Mouse (Mus musculus): ENCODE data around the gene E030018B13Rik.

The E030018B13Rik gene

GRCm38 (mm10) chr7:63918771-63919768 is 2.4 kb downstream of the E030018B13Rik start:
- no peak for DNase-seq

GRCm38 (mm10) chr7:63921909-63922562 is 5.4 kb downstream of the E030018B13Rik start:
- DNase-seq: no peak

- DNase-seq: no peak
Observed at GRCm38 (mm10) chr7:63922571-63922970, 5.9 kb downstream of the E030018B13Rik start.

- no peak for DNase-seq
Observed at GRCm38 (mm10) chr7:63922975-63923374, 6.3 kb downstream of the E030018B13Rik start.

DNA sequence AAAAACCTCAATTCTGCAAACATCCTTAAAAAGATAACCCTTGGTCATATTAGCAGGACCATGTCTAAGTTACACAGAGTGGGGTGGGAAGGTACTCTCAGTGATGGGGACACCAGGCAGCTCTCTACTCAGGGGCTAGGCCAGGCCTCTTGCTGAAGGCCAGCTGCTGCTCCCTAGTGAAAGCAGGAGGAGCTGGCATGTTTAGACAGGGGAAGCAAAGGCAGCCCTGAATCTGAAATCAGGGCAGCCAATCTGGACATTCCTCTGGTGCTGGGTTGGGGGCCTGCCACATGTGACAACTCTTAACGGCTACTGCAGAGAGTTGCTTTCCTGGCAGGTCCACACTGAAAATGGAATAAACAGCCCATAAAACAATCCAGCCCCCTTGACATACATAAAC is 7.5 kb downstream of the E030018B13Rik start:
- DNase-seq: no peak

- DNase-seq: peak; percentile 73
Observed at GRCm38 (mm10) chr7:63924747-63925412, 8.2 kb downstream of the E030018B13Rik start.

DNA sequence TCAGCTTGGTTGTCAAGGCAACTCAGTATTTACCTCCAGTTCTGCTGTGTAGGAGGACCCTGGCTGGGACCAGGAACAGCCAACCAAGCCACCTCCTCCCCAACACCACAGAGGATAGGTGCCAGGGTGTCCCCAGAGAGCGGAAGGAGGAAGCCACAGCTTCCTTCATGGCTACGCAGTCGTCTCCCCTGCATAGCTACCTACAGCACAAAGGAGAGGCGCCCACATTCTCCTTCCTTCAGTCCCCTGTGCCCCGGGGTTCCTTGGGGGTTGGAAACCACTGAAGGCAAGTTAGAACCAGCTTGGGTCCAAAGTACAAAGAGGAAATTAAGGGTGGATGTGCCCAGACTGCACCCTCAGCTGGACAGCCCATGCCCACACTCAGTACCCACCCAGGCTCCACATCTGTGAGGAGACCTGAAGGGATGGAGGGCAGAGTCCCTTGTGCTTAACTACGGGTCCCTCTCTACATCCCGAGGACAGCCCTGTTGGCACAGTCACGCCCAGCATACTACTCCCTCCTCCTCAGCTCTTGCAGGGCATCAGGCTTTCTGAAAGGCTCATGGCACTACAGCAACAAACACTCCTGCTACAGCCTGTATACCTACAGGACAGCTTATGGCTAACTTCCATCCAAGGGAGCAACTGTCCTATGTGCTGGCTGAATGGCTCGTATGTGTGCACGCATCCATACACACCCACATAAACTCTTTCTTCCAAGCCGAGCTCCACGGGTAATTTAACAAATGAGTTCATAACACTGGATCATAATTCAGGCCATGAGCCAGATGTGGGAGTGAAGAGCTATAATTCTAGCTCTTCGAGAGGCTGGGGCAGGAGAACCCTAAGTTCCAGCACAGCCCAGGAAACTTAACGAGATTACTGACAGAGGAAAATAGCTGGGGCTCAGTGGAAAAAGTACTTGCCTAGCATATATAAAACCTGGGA is 9.0 kb downstream of the E030018B13Rik start:
- DNase-seq: no peak

DNA sequence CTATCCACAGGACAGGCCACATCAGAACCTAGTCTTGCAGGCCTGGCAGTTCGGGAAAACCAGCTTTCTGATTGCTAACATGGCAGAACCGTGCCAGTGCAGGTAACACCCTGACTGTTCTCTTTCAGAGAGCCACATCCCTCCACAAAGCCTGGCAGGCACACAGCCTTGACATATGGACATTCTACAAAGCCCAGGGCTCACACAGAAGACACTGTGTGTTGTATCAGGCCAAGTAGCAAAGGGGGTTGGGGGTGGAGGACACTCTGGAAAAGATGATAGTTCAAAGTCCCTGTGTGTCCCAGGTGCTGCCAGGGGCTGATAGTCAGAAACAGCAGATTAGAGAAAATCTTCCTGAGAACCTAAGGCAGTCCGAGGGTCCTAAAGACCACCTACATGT is 9.8 kb downstream of the E030018B13Rik start:
- DNase-seq: no peak

DNA sequence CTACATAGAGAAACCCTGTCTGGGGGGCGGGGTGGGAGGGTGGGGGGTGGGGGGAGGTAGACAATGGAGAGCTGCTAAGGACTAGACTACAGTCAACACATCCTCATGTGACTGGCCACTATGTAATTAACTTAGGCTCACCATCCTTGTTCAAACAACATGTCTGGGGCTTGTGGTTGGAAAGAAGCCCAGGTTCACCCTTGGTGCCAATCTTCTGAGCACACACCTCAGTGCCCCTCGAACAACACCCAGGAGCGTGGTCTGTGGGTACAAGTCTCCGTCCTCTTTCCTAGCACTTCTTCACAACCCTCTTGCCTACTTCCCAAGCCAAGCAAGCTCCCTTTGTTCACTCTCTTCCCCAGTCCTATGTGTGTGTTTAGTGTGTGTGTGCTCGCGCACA is 10.5 kb downstream of the E030018B13Rik start:
- no peak for DNase-seq

DNA sequence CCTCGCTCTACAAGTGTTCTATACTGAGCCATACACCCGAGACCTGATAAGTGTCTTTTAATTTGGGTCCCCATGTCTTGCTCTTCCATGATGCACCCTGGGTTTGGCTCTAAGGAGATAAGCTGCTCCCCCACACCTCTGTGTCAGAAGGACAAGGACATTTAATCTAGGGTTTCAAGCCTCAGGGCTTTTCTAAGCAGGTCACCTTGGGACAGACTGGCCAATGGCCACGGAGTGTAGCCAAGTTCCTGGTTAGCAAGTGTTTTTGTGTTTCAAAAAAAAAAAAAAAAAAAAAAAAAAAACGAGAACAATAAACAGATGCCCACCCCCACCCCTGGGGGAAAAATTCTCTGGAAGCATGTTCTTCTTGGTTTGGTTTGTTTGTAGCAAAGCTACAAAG is 12.4 kb downstream of the E030018B13Rik start:
- no peak for DNase-seq

DNA sequence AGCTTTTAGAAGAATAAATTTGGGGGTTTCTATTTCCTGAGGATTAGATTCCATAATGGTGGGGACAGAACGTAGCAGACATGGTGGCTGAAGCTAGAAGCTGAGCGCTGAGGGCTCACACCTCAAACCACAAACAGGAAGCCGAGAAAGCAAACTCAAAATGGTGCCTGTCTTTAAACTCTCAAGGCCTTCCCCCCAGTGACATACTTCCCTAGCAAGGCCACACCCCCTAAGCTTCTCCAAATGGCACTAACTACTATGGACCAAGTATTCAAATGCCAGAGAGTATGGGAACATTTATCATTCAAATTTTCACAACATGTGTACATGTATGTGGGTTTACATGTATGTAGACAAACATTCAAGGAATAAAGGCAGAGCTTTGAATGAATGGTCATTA is 13.5 kb downstream of the E030018B13Rik start:
- DNase-seq: no peak

- no peak for DNase-seq
Observed at GRCm38 (mm10) chr7:63930766-63931165, 14.1 kb downstream of the E030018B13Rik start.

DNA sequence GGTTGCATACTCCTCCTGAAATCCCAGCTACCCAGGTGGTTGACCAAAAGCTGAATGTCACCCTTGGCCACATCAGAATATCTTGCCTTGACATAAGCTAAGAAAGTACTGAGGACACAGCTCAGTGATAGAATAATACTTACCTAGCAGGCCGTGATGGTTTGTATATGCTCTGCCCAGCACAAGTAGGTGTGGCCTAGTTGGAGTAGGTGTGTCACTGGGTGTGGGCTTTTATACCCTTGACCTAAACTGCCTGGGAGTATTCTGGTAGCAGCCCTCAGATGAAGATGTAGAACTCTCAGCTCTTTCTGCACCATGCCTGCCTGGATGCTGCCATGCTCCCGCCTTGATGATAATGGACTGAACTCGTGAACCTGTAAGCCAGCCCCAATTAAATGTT is 15.8 kb downstream of the E030018B13Rik start:
- no peak for DNase-seq

GRCm38 (mm10) chr7:63933905-63934304 is 17.2 kb downstream of the E030018B13Rik start:
- no peak for DNase-seq

- DNase-seq: no peak
Observed at GRCm38 (mm10) chr7:63934530-63934929, 17.9 kb downstream of the E030018B13Rik start.

DNA sequence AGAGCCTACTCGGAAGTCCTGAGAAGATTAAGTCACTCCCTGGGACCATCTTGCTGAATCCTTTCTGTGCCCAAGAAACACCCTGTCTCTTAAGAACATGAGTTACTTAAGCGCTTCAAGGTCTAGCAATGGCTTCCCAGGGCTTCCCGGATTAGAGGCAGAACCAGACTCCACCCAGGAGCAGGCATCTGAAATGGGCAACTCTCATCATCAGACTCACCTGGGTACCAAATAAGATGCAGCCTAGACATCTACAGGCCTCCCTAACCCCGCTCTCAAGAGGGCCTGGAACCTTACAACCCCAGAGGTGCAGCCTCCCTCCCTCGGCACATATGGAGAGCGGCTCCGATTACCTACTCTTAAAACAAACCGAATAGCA is 19.1 kb downstream of the E030018B13Rik start:
- DNase-seq: no peak

DNA sequence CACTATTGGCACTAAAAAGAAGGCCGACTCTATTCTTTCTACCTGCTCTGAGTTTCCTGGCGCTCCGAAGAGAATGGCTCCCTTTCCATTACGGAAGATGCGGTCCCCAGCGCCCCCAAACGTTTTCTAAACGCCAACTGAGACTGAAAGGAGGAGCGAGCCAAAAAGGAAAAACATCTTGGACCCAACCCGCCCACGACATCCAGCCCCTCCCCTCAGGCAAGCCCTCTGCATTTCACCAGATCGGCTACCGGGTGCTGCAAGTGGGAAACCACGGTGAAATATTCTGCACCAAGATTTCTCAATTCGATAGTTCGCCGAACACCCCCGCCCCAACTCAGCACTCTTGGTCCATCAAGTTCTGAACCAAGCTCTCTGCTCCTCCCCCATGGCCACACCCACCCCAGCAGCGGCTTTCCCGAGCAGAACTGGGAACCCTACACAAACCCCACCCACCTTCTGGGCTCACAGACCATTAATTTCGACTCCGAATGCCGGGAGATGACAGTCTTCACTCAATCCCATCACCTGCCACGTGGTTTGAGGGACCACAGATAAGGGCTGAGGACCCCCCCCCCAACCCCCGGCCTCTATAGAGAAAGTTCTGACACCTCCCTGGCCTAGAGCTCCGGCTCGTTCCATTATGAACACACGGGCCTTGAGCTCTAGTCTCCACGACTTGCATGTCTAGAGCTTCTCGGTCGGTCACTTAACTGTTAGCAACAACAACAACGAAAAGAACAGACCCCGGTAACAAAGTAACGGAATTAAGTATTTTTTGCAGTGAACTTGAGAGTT is 19.7 kb downstream of the E030018B13Rik start:
- DNase-seq: peak; percentile 56

DNA sequence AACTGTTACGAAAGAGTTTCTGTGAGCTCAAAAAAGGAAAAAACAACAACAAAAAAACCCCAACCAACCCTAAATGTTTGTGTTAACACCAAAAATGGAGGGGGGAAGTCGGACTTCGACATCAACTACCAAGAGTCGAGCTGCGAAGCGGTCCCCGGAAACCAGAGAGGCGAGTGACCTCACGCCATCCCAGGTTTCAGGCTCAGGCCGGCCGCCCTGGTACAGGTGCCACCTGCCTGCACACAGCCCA is 20.3 kb downstream of the E030018B13Rik start:
- no peak for DNase-seq

GRCm38 (mm10) chr7:63937236-63938065 is 20.8 kb downstream of the E030018B13Rik start:
- DNase-seq: peak; percentile 65

GRCm38 (mm10) chr7:63938066-63938913 is 21.6 kb downstream of the E030018B13Rik start:
- DNase-seq: peak; percentile 76

All from right cerebral cortex, postnatal 14 days (tissue).